Mouse (Mus musculus) liver, embryonic 14.5 days (tissue): ENCODE results near the gene Tbrg4. TPM values are rescaled to one million over a fixed set of nuclear protein-coding genes. Genes with fewer than 3 reads are reported as not detected.

Experiments used
- ATAC-seq: fragments of 200-750 bp; cut with Nextera tagmentation; 2 replicates; pipeline ENCODE4 v1.8.0; 2017; ENCODE audit warnings: moderate number of reproducible peaks, mild to moderate bottlenecking, moderate library complexity; ENCODE audit not compliant: insufficient read depth
- DNase-seq, 3 experiments: peaks; one replicate each; pipeline ENCODE4 v3.0.0-alpha.2; 2012 to 2013; ENCODE audit warnings: low read depth in 3 of 3, low spot score in 3 of 3
- H3K27ac ChIP-seq: fragments of 300-500 bp; sonication (generic); 2 replicates; pipeline ENCODE4 v1.5.1; 2014; ENCODE audit warnings: moderate library complexity, mild to moderate bottlenecking, control low read depth, inconsistent platforms
- H3K27me3 ChIP-seq: fragments of 300-500 bp; sonication (generic); 2 replicates; pipeline ENCODE4 v1.6.1; 2014; ENCODE audit warnings: mild to moderate bottlenecking, low read length, moderate library complexity; ENCODE audit not compliant: control insufficient read depth, insufficient read depth
- H3K36me3 ChIP-seq: fragments of 300-500 bp; sonication (generic); replicated peaks from 2 replicates; pipeline ENCODE4 v1.6.1; 2014; ENCODE audit warnings: low read depth; ENCODE audit not compliant: control insufficient read depth, insufficient read depth
- H3K4me1 ChIP-seq, 2 experiments: fragments of 200-500 bp in 1 of 2; fragments of 300-500 bp in 1 of 2; sonication (generic) in 1 of 2; replicated peaks; 2 replicates each; pipeline ENCODE4 v1.6.1; 2012 to 2014; ENCODE audit warnings: antibody characterized with exemption in 1 of 2, inconsistent platforms in 1 of 2, low read length in 1 of 2; ENCODE audit not compliant: control insufficient read depth in 2 of 2, insufficient read depth in 2 of 2
- H3K4me2 ChIP-seq: fragments of 300-500 bp; sonication (generic); 2 replicates; pipeline ENCODE4 v1.6.1; 2014; ENCODE audit warnings: low read depth, mild to moderate bottlenecking, control low read depth, moderate library complexity
- H3K4me3 ChIP-seq, 2 experiments: fragments of 200-500 bp in 1 of 2; fragments of 300-500 bp in 1 of 2; sonication (generic) in 1 of 2; 2 replicates each; pipeline ENCODE4 v1.5.1; 2012 to 2014; ENCODE audit warnings: low read depth in 2 of 2, low read length in 2 of 2, mild to moderate bottlenecking in 2 of 2, control low read depth in 1 of 2, inconsistent platforms in 1 of 2, moderate library complexity in 1 of 2; ENCODE audit not compliant: insufficient read depth in 1 of 2
- H3K9ac ChIP-seq: fragments of 300-500 bp; sonication (generic); replicated peaks from 2 replicates; pipeline ENCODE4 v1.6.1; 2014; ENCODE audit warnings: mild to moderate bottlenecking, control low read depth, moderate library complexity
- H3K9me3 ChIP-seq: fragments of 300-500 bp; sonication (generic); 2 replicates; pipeline ENCODE4 v1.6.1; 2016; ENCODE audit warnings: low read length, mixed read lengths; ENCODE audit not compliant: control insufficient read depth
- CTCF ChIP-seq: IDR thresholded peaks from 2 replicates; pipeline ENCODE4 v1.5.1; 2016; ENCODE audit warnings: antibody characterized with exemption, low read depth, control low read depth
- EP300 ChIP-seq: IDR thresholded peaks from 2 replicates; pipeline ENCODE4 v1.6.1; 2016; ENCODE audit warnings: antibody characterized with exemption, low read depth
- WGBS: fragments of 180-500 bp; shearing (Covaris S2); extraction: QIAGEN DNeasy Blood & Tissue Kit; methylation state at CpG from one replicate; pipeline ENCODE4 v1.1.7; 2014; ENCODE audit not compliant: insufficient replicate concordance; 5-methylcytosine and 5-hydroxymethylcytosine counted together
- polyA plus RNA-seq, 2 experiments: library from polyadenylated mRNA; depleted of rRNA in 1 of 2; stranded (reverse) in 1 of 2; unstranded in 1 of 2; fragments of >200 nt; fragmentation: Nextera tagmentation in 1 of 2; extraction: Ambion mirVana in 1 of 2; gene quantifications; 2 replicates each; pipeline versions ENCODE4 v1.2.1 to v1.2.3; 2012 to 2014

The Tbrg4 gene
- polyA plus RNA-seq, 2 experiments: 27.7 to 55.1 TPM

DNA sequence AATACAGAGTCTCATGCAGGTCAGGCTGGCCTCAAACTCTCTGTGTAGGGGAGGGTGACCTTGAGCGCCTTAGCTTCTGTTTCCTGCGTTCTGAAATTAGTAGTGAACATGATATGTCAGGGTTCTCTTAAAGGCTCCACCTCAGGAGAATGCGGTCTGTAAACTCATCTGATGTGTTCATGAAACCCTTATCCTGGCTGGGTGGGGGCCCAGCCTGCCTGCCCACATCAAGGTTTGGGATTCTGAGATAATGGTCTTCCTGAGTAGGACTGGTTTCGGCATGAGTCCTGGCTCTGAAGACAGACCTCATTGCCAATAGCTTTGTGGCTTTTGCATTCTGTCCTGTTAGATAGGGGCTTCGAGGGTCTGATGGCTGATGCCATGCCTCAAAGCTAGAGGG, 30.5 kb downstream of the Tbrg4 start:
- no peak overlapping the region for H3K4me3 ChIP-seq
- DNase-seq (peak in 2 of 3 experiments; percentile 34 to 44), ATAC-seq (peak; percentile 65)
- H3K27me3 ChIP-seq: no peaks in the 10 kb centered on the region
- H3K27ac ChIP-seq: peak overlapping the region; percentile 74
- H3K9me3 ChIP-seq: no peaks in the 10 kb centered on the region
- peak overlapping the region; percentile 48 for H3K9ac ChIP-seq
- peaks cover 41 to 64% of the 10 kb centered on the region in 2 experiments for H3K4me1 ChIP-seq
- WGBS: 24% methylated on average over 5 of the region's 5 CpGs
- TF ChIP-seq CTCF (no peak), EP300 (peak; percentile 71)
- peak overlapping the region; percentile 48 for H3K4me2 ChIP-seq
- peaks cover 12% of the 10 kb centered on the region for H3K36me3 ChIP-seq

DNA sequence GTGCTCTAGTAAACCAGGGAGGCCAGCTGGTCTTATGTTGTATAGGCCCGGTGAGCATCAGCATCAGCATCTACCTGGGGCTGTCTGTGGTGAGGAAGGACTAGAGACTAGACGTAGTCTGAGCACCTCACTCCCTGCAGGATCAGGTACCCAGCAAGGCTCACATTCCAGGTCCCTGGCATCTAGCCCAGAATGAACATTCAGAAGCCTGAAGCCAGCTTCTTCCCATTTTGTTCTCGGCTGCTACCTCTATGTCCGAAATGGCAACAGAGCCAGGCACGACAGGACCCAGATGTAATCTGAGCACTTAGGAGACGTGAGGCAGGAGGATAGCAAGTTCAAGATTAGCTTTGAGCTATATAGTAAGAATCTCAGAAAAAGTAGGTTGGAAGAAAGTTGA, 31.0 kb downstream of the Tbrg4 start:
- H3K4me3 ChIP-seq: no peak overlapping the region
- peak overlapping the region; percentile 74 for H3K27ac ChIP-seq
- ATAC-seq (no peak), DNase-seq (no peak)
- H3K36me3 ChIP-seq: peaks cover 15% of the 10 kb centered on the region
- no peaks in the 10 kb centered on the region for H3K27me3 ChIP-seq
- no peaks in the 10 kb centered on the region for H3K9me3 ChIP-seq
- peaks cover 41 to 64% of the 10 kb centered on the region in 2 experiments for H3K4me1 ChIP-seq
- WGBS: 67% methylated on average over 6 of the region's 6 CpGs
- TF ChIP-seq CTCF: no peak
- no peak for TF ChIP-seq EP300
- peak overlapping the region; percentile 48 for H3K9ac ChIP-seq
- peak overlapping the region; percentile 48 for H3K4me2 ChIP-seq

DNA sequence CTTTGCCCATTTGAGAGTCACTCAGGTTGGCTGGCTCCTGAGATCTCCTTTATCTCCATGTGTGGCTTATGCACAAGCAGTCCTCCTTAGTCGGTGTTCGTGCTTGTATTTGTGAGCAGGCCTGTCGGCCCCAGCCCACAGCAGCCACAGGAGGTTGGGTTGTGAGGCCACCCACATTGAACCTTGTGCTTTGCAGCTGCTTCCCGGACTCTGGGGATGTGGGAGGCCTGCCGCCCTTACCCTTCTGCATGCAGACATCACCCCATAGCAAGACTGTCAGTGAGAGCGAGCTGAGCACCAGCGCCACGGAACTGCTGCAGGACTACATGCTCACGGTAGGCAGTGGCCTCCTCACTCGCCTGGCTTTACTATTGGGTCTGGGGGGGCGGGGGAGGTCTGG, 32.5 kb downstream of the Tbrg4 start:
- Histone ChIP-seq H3K4me2 (no peak overlapping the region), H3K4me1 (peaks cover 53 to 75% of the 10 kb centered on the region in 2 experiments), H3K27me3 (no peaks in the 10 kb centered on the region), H3K4me3 (no peak overlapping the region), H3K9ac (no peak overlapping the region), H3K36me3 (peaks cover 18% of the 10 kb centered on the region), H3K9me3 (no peaks in the 10 kb centered on the region), H3K27ac (no peak overlapping the region)
- no peak for DNase-seq
- ATAC-seq: no peak
- TF ChIP-seq CTCF (no peak), EP300 (no peak)
- 74% methylated on average over 11 of the region's 11 CpGs for WGBS

DNA sequence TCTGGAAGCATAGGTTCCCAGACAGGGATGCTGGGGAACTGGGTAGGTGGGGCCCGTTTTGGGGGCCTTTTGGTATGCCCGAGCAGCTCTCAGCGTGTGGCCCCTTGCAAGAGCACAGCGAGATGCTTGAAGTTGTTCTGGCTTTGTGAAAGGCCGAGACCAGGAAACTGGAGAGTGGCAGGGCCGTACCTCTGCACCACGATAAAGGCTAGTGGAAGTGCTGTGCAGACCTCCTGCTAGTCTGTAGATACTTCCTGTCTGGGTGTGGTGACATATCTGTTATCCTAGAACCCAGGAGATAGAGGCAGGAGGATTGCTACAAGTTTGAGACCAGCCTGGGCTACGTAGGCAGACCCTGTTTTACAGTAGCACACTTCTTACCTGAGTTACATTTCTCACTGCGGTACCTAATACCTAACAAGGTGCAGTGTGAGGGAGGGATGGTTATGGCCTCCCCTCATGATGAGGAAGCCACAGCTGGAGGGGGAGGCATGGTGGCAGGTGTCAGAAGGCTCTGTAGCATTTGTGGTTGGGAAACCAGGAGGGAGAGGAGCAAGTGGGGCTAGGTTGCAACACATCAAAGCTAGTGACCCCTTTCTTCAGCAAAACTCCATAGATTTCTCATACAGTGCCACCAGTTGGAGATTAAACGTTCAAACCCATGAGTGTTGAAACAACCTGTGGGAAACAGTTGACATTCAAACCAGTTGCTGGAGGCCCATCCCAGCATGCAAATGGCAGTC, 34.8 kb downstream of the Tbrg4 start:
- Histone ChIP-seq H3K4me1 (peaks cover 60 to 84% of the 10 kb centered on the region in 2 experiments), H3K4me2 (peak overlapping the region; percentile 57)

DNA sequence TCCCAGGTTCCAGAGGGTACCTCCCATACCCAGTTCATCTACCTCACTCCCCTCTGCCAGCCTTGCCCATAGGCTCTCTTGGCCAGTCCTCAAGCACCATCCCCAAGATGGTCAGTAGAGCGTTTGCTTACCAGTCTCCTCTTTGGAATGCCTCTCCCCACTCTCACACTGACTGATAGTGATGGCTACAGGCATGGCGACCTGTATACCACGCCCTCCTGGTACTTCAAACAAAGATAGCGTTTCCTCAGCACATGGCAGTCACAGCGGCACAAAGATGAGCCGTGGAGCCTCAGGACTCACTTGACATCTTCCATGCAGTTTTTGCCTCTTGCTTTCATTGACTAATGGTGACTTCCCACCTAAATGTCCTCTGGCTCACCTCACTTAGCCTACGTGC, 36.0 kb downstream of the Tbrg4 start:
- no peaks in the 10 kb centered on the region for H3K9me3 ChIP-seq
- WGBS: 41% methylated on average over 7 of the region's 7 CpGs
- TF ChIP-seq CTCF (no peak), EP300 (0 out of 2 replicates have a peak, but pooled peaks have one; percentile 9)
- H3K36me3 ChIP-seq: peaks cover 17% of the 10 kb centered on the region
- DNase-seq (no peak), ATAC-seq (peak; percentile 69)
- H3K4me3 ChIP-seq: peak overlapping the region in 1 of 2 experiments; percentile 7; a peak in 1 of 4 replicates
- H3K4me2 ChIP-seq: peak overlapping the region; percentile 57
- H3K27ac ChIP-seq: peak overlapping the region; percentile 79
- peaks cover 53 to 81% of the 10 kb centered on the region in 2 experiments for H3K4me1 ChIP-seq
- peak overlapping the region; percentile 46 for H3K9ac ChIP-seq
- H3K27me3 ChIP-seq: no peaks in the 10 kb centered on the region

More for the DNA sequence above, 34.8 kb downstream of the Tbrg4 start:
- Histone ChIP-seq H3K27me3 (no peaks in the 10 kb centered on the region), H3K4me3 (peak overlapping the region in 1 of 2 experiments; percentile 11; a peak in 2 of 4 replicates), H3K9ac (peak overlapping the region; percentile 45), H3K9me3 (no peaks in the 10 kb centered on the region), H3K27ac (peak overlapping the region; percentile 79), H3K36me3 (peaks cover 16% of the 10 kb centered on the region)
- ATAC-seq: peak; percentile 85
- DNase-seq: peak in 2 of 3 experiments; percentile 67 to 69
- WGBS: 22% methylated on average over 10 of the region's 10 CpGs
- no peak for TF ChIP-seq CTCF
- TF ChIP-seq EP300: peak; percentile 89
